In the genomic region with DNA sequence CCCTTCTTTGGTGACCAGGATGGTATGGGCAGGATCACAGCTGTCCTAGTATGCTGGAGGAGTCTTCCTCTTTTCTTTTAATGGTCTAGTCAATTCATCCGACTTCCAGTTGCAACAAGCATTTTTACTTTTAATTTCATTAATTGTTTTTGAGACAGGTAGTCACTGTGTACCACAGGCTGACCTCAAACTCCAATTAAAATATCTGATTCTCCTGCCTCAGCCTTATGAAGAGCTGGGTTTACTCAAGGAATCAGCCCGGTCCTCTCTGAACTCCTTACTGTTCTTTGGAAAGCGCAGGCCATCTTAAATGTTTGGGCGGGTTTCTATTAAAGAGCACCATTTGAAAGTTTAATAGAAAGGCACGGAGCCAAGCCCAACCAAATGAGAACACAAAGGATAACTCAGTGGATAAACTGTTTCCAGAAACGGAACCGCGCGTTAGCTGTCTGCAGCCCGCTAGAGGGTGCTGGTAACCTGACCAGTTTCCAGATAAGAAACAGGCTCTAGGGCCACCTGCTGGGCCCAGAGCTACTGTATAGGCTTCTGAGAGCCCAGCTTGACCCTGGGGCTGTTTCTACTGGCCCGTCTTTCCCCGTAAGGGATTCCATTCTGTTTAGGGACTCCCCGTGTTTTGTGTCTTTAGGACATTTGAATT, we compare ENCODE assay signal across 8 mouse cellular contexts. TPM values are rescaled to one million over a fixed set of nuclear protein-coding genes. Genes with fewer than 3 reads are reported as not detected.
A peak's percentile ranks its signal among the peaks of the same experiment; 100 is the strongest.
DNase-seq lines count a peak whose midpoint lies in the region; ATAC-seq and TF ChIP-seq lines count a peak whose summit lies in the region.

No protein-coding gene starts in this region.

- peak; percentile 82 for ATAC-seq in hindbrain, embryonic 15.5 days (ENCODE audit: low FRiP score, low read depth)

- H3K27ac ChIP-seq in cerebellum, adult 2 months (ENCODE audit: insufficient read depth, low read length), result no peak overlapping the region
- no peak overlapping the region for H3K27ac ChIP-seq in hindbrain, embryonic 15.5 days (replicated peaks)

- peak; percentile 91 for DNase-seq in MN1 (ENCODE audit: low spot score)
- DNase-seq in cerebellum, adult 2 months, result peak; percentile 74 to 80
- DNase-seq in forelimb bud, embryonic 11.5 days (ENCODE audit: low read depth, low spot score), result peak; percentile 80
- peak; percentile 78 to 79 for DNase-seq in layer of hippocampus, postnatal 36 days
- DNase-seq in lung, postnatal 25 days (ENCODE audit: low spot score), result peak; percentile 85
- DNase-seq in retina, postnatal 1 day, result peak; percentile 88
- DNase-seq in thymus, postnatal 36 days, result peak; percentile 66 to 72

- no peaks in the 10 kb centered on the region for H3K27me3 ChIP-seq in cerebellum, adult 2 months (ENCODE audit: control insufficient read depth, insufficient read depth, low read length)
- no peaks in the 10 kb centered on the region for H3K27me3 ChIP-seq in hindbrain, embryonic 15.5 days

- H3K4me1 ChIP-seq in cerebellum, adult 2 months (ENCODE audit: control insufficient read depth, insufficient read depth, low read length), result no peaks in the 10 kb centered on the region
- H3K4me1 ChIP-seq in hindbrain, embryonic 15.5 days (replicated peaks), result no peaks in the 10 kb centered on the region

- H3K9me3 ChIP-seq in hindbrain, embryonic 15.5 days, result no peaks in the 10 kb centered on the region

- WGBS in cerebellum, adult 2 months, result 14% methylated on average over 13 of the region's 13 CpGs
- WGBS in hindbrain, embryonic 15.5 days, result 13% methylated on average over 13 of the region's 13 CpGs

- no peak overlapping the region for H3K4me3 ChIP-seq in cerebellum, adult 2 months (replicated peaks; ENCODE audit: insufficient read depth, low read depth, low read length)
- no peak overlapping the region for H3K4me3 ChIP-seq in hindbrain, embryonic 15.5 days

- H3K9ac ChIP-seq in hindbrain, embryonic 15.5 days, result no peak overlapping the region

- no peak overlapping the region for H3K4me2 ChIP-seq in hindbrain, embryonic 15.5 days

- TF ChIP-seq CTCF in cerebellum, adult 2 months (IDR thresholded peaks at IDR 0.05; ENCODE audit: borderline replicate concordance, insufficient read depth, low read depth, low read length), result peak; percentile 80

- no peaks in the 10 kb centered on the region for H3K36me3 ChIP-seq in hindbrain, embryonic 15.5 days

- no peak for TF ChIP-seq POLR2A in cerebellum, adult 2 months (IDR thresholded peaks at IDR 0.05; ENCODE audit: borderline replicate concordance, insufficient read depth, low read length)

RNA-seq across cellular contexts. Expression of a gene that starts 1.0 kb away (rescaled TPM):
- 1.1 and 1.4 TPM in 2 replicates for polyA plus RNA-seq in cerebellum, adult 2 months (2012; rRNA removed)
- 0.34 TPM in 1 of 2 replicates, not detected in the other for polyA plus RNA-seq in hindbrain, embryonic 15.5 days (2015; fragmentation: Nextera tagmentation; extraction: Ambion mirVana)
- total RNA-seq in layer of hippocampus, postnatal 36 days (2021), result not detected

RNA-seq across cellular contexts. Expression of a gene that starts 7.3 kb away (rescaled TPM):
- 812 and 891 TPM in 2 replicates for polyA plus RNA-seq in cerebellum, adult 2 months (2012; rRNA removed)
- polyA plus RNA-seq in hindbrain, embryonic 15.5 days (2015; fragmentation: Nextera tagmentation; extraction: Ambion mirVana), result 713 and 784 TPM in 2 replicates
- total RNA-seq in layer of hippocampus, postnatal 36 days (2021), result 100 to 1,000 TPM; 648 to 684 TPM

RNA-seq across cellular contexts. Expression of a gene that starts 26.0 kb away (rescaled TPM):
- 0.16 and 0.21 TPM in 2 replicates for polyA plus RNA-seq in cerebellum, adult 2 months (2012; rRNA removed)
- polyA plus RNA-seq in hindbrain, embryonic 15.5 days (2015; fragmentation: Nextera tagmentation; extraction: Ambion mirVana), result 0.56 and 0.64 TPM in 2 replicates
- total RNA-seq in layer of hippocampus, postnatal 36 days (2021), result not detected

RNA-seq across cellular contexts. Expression of a gene that starts 30.3 kb away (rescaled TPM):
- 371 and 376 TPM in 2 replicates for polyA plus RNA-seq in cerebellum, adult 2 months (2012; rRNA removed)
- 107 and 110 TPM in 2 replicates for polyA plus RNA-seq in hindbrain, embryonic 15.5 days (2015; fragmentation: Nextera tagmentation; extraction: Ambion mirVana)
- total RNA-seq in layer of hippocampus, postnatal 36 days (2021), result 100 to 1,000 TPM; 246 to 247 TPM
